Mouse (Mus musculus) heart, postnatal 0 days (tissue): ENCODE measurements at regions not wholly inside any gene's neighbourhood (a gene's known extent, or its start where the extent isn't known, plus 50 kb on each side); places are given as distances from the start of the nearest gene placed in this dataset.
A peak's percentile ranks its signal among the peaks of the same experiment; 100 is the strongest.

Experiments
- ATAC-seq: fragments of 200-750 bp; cut with Nextera tagmentation; 2 replicates; pipeline ENCODE4 v1.8.0; 2017; ENCODE audit warnings: low read depth, moderate number of reproducible peaks, moderate library complexity; ENCODE audit not compliant: insufficient read depth
- DNase-seq: peaks from one replicate; pipeline ENCODE4 v3.0.0-alpha.2; 2016; ENCODE audit warnings: low spot score
- H3K27ac ChIP-seq: fragments of 300-500 bp; sonication (generic); 2 replicates; pipeline ENCODE4 v1.5.1; 2014; ENCODE audit warnings: low read depth, mild to moderate bottlenecking
- H3K27me3 ChIP-seq: fragments of 300-500 bp; sonication (generic); 2 replicates; pipeline ENCODE4 v1.6.1; 2014; ENCODE audit warnings: low read length, mixed read lengths; ENCODE audit not compliant: control insufficient read depth, insufficient read depth
- H3K36me3 ChIP-seq: fragments of 300-500 bp; sonication (generic); replicated peaks from 2 replicates; pipeline ENCODE4 v1.6.1; 2014; ENCODE audit warnings: low read length, mixed read lengths; ENCODE audit not compliant: control insufficient read depth, insufficient read depth
- H3K4me1 ChIP-seq: fragments of 300-500 bp; sonication (generic); 2 replicates; pipeline ENCODE4 v1.6.1; 2014; ENCODE audit warnings: antibody characterized with exemption; ENCODE audit not compliant: control insufficient read depth, insufficient read depth
- H3K4me2 ChIP-seq: fragments of 300-500 bp; sonication (generic); 2 replicates; pipeline ENCODE4 v1.6.1; 2014; ENCODE audit warnings: low read depth, mild to moderate bottlenecking, low read length, moderate library complexity
- H3K4me3 ChIP-seq: fragments of 300-500 bp; sonication (generic); 2 replicates; pipeline ENCODE4 v1.5.1; 2014; ENCODE audit warnings: low read depth, low read length
- H3K9ac ChIP-seq: fragments of 300-500 bp; sonication (generic); replicated peaks from 2 replicates; pipeline ENCODE4 v1.6.1; 2014; ENCODE audit warnings: low read depth, low read length, mixed read lengths
- H3K9me3 ChIP-seq: fragments of 300-500 bp; sonication (generic); replicated peaks from 2 replicates; pipeline ENCODE4 v1.6.1; 2016; ENCODE audit warnings: low read length; ENCODE audit not compliant: control insufficient read depth
- CTCF ChIP-seq: IDR thresholded peaks from 2 replicates; pipeline ENCODE4 v1.5.1; 2016; ENCODE audit warnings: antibody characterized with exemption, control low read depth, low read depth
- EP300 ChIP-seq: IDR thresholded peaks from 2 replicates; pipeline ENCODE4 v1.6.1; 2016; ENCODE audit warnings: antibody characterized with exemption, low read depth
- WGBS: fragments of 180-500 bp; shearing (Covaris S2); extraction: QIAGEN DNeasy Blood & Tissue Kit; methylation state at CpG from one replicate; pipeline ENCODE4 v1.1.7; 2014; 5-methylcytosine and 5-hydroxymethylcytosine counted together

- Histone ChIP-seq H3K9me3 (no peaks in the 10 kb centered on the region), H3K27ac (no peak overlapping the region), H3K9ac (no peak overlapping the region), H3K27me3 (no peaks in the 10 kb centered on the region), H3K4me1 (no peaks in the 10 kb centered on the region), H3K36me3 (no peaks in the 10 kb centered on the region), H3K4me2 (no peak overlapping the region), H3K4me3 (no peak overlapping the region)
- no peak for DNase-seq
- 70% methylated on average over 5 of the region's 5 CpGs for WGBS
- TF ChIP-seq CTCF (no peak), EP300 (no peak)
- no peak for ATAC-seq
These were observed 446.1 kb upstream of the Adamts5 start for GRCm38 (mm10) chr16:86347753-86348152.

GRCm38 (mm10) chr16:86346916-86347315 is 445.3 kb upstream of the Adamts5 start:
- TF ChIP-seq EP300: no peak
- TF ChIP-seq CTCF: no peak
- ATAC-seq (no peak), DNase-seq (no peak)
- Histone ChIP-seq H3K36me3 (no peaks in the 10 kb centered on the region), H3K27me3 (no peaks in the 10 kb centered on the region), H3K4me3 (no peak overlapping the region), H3K27ac (no peak overlapping the region), H3K9ac (no peak overlapping the region), H3K4me1 (no peaks in the 10 kb centered on the region), H3K9me3 (no peaks in the 10 kb centered on the region), H3K4me2 (no peak overlapping the region)
- WGBS: 50% methylated on average over 3 of the region's 3 CpGs

- no peaks in the 10 kb centered on the region for H3K27me3 ChIP-seq
- no peaks in the 10 kb centered on the region for H3K9me3 ChIP-seq
- WGBS: 40% methylated on average over 2 of the region's 2 CpGs
- H3K4me1 ChIP-seq: 0 out of 2 replicates have a peak, but pooled peaks cover 3% of the 10 kb centered on the region
- no peak overlapping the region for H3K4me2 ChIP-seq
- no peak overlapping the region for H3K9ac ChIP-seq
- TF ChIP-seq EP300 (no peak), CTCF (no peak)
- no peaks in the 10 kb centered on the region for H3K36me3 ChIP-seq
- DNase-seq (peak; percentile 13), ATAC-seq (peak; percentile 60; the same call in 1 of the 2 replicates)
- H3K27ac ChIP-seq: no peak overlapping the region
- H3K4me3 ChIP-seq: no peak overlapping the region
These were observed 438.7 kb upstream of the Adamts5 start for GRCm38 (mm10) chr16:86340311-86340710.

GRCm38 (mm10) chr16:86325406-86325805 is 423.8 kb upstream of the Adamts5 start:
- no peak for TF ChIP-seq CTCF
- TF ChIP-seq EP300: no peak
- H3K27ac ChIP-seq: no peak overlapping the region
- no peak overlapping the region for H3K4me3 ChIP-seq
- 34% methylated on average over 2 of the region's 2 CpGs for WGBS
- H3K9ac ChIP-seq: no peak overlapping the region
- H3K9me3 ChIP-seq: no peaks in the 10 kb centered on the region
- ATAC-seq: no peak
- no peaks in the 10 kb centered on the region; the same call in 1 of the 2 replicates for H3K4me1 ChIP-seq
- H3K36me3 ChIP-seq: no peaks in the 10 kb centered on the region
- H3K4me2 ChIP-seq: no peak overlapping the region
- no peaks in the 10 kb centered on the region for H3K27me3 ChIP-seq
- DNase-seq: no peak

- no peak overlapping the region for H3K4me2 ChIP-seq
- H3K9ac ChIP-seq: no peak overlapping the region
- no peaks in the 10 kb centered on the region for H3K4me1 ChIP-seq
- no peaks in the 10 kb centered on the region for H3K9me3 ChIP-seq
- DNase-seq (no peak), ATAC-seq (no peak)
- H3K27ac ChIP-seq: no peak overlapping the region
- H3K36me3 ChIP-seq: no peaks in the 10 kb centered on the region
- WGBS: 78% methylated on average over 2 of the region's 2 CpGs
- TF ChIP-seq CTCF: no peak
- no peak for TF ChIP-seq EP300
- H3K27me3 ChIP-seq: no peaks in the 10 kb centered on the region
- no peak overlapping the region for H3K4me3 ChIP-seq
These were observed 417.3 kb upstream of the Adamts5 start for GRCm38 (mm10) chr16:86318898-86319297.

- Histone ChIP-seq H3K4me1 (no peaks in the 10 kb centered on the region), H3K27me3 (no peaks in the 10 kb centered on the region), H3K9me3 (no peaks in the 10 kb centered on the region), H3K4me3 (no peak overlapping the region), H3K27ac (no peak overlapping the region), H3K4me2 (no peak overlapping the region), H3K36me3 (no peaks in the 10 kb centered on the region), H3K9ac (no peak overlapping the region)
- ATAC-seq: no peak
- TF ChIP-seq EP300 (no peak), CTCF (no peak)
- no peak for DNase-seq
- WGBS: 45% methylated on average over 2 of the region's 2 CpGs
These were observed 408.1 kb upstream of the Adamts5 start for GRCm38 (mm10) chr16:86309696-86310095.
